Mouse (Mus musculus) heart, embryonic 16.5 days (tissue): ENCODE data around the gene Sptbn4. TPM values are rescaled to one million over a fixed set of nuclear protein-coding genes. Genes with fewer than 3 reads are reported as not detected.
A peak's percentile ranks its signal among the peaks of the same experiment; 100 is the strongest.

ENCODE experiments used
- ATAC-seq: fragments of 200-750 bp; cut with Nextera tagmentation; replicated peaks from 2 replicates; pipeline ENCODE4 v1.8.0; 2017; ENCODE audit warnings: moderate number of reproducible peaks; ENCODE audit not compliant: insufficient read depth, low FRiP score; ENCODE audit errors: extremely low read depth
- H3K27ac ChIP-seq: fragments of 300-500 bp; sonication (generic); 2 replicates; pipeline ENCODE4 v1.5.1; 2014; ENCODE audit warnings: mild to moderate bottlenecking, low read length, control low read depth, moderate library complexity
- H3K27me3 ChIP-seq: fragments of 300-500 bp; sonication (generic); 2 replicates; pipeline ENCODE4 v1.6.1; 2014; ENCODE audit warnings: low read length, mixed read lengths; ENCODE audit not compliant: control insufficient read depth, insufficient read depth
- H3K36me3 ChIP-seq: fragments of 300-500 bp; sonication (generic); 2 replicates; pipeline ENCODE4 v1.6.1; 2014; ENCODE audit not compliant: control insufficient read depth, insufficient read depth
- H3K4me1 ChIP-seq: fragments of 300-500 bp; sonication (generic); 2 replicates; pipeline ENCODE4 v1.6.1; 2014; ENCODE audit warnings: low read length, mixed read lengths; ENCODE audit not compliant: control insufficient read depth, insufficient read depth
- H3K4me2 ChIP-seq: fragments of 300-500 bp; sonication (generic); 2 replicates; pipeline ENCODE4 v1.6.1; 2014; ENCODE audit warnings: low read depth, mild to moderate bottlenecking, control low read depth, low read length
- H3K4me3 ChIP-seq: fragments of 300-500 bp; sonication (generic); 2 replicates; pipeline ENCODE4 v1.5.1; 2014; ENCODE audit warnings: mild to moderate bottlenecking, control low read depth, low read length
- H3K9ac ChIP-seq: fragments of 300-500 bp; sonication (generic); 2 replicates; pipeline ENCODE4 v1.6.1; 2014; ENCODE audit warnings: low read length, control low read depth
- H3K9me3 ChIP-seq: fragments of 300-500 bp; sonication (generic); replicated peaks from 2 replicates; pipeline ENCODE4 v1.6.1; 2016; ENCODE audit warnings: low read length; ENCODE audit not compliant: control insufficient read depth
- WGBS: fragments of 180-500 bp; shearing (Covaris S2); extraction: QIAGEN DNeasy Blood & Tissue Kit; methylation state at CpG from one replicate; pipeline ENCODE4 v1.1.7; 2014; 5-methylcytosine and 5-hydroxymethylcytosine counted together
- polyA plus RNA-seq: library from polyadenylated mRNA; unstranded; fragments of >200 nt; fragmentation: Nextera tagmentation; extraction: Ambion mirVana; gene quantifications from 2 replicates; pipeline ENCODE4 v1.2.1, GENCODE M21; 2015

The Sptbn4 gene
- polyA plus RNA-seq, 1 experiment from 2014 or later: 0.43 TPM

DNA sequence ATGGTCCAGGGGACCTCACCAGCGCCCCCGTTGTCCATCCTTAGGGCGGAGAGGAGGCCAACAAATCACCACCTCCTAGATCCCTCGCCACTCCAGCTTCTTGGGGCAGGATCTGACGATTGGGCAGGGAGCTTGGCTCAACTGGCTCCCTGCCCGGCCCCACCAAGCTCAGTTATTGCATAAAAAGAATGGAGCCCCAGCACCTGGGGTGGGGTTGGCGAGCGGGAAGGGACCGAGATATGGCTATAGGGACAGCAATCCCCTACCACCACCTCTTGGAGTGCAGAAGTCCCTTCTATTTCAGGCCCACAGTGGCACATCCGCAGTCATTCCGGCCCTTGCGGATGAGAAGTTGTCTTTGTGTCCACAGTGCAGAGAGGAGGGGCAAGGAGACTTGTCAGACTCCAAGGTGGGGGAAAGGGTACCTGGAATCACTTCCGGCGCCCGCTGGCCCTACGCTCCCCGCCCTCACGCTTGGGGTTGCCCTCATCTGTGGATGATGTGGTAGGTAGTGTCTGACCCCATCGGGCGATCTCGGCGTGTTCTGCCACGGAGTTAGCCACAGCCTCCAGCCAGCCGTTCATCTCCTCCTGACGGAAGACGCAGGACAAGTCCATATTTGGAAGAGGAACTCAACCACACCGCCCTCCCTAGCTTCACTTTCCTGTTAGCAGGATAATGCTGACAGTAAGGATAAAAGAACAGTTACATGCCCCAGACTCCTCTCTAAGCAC lies 90.5 kb downstream of the Sptbn4 start, which contains the start of gene Gm20479:
TSS of gene Gm20479 (minus strand) at position 559 of the 734 bp plus-strand sequence.
- H3K27ac ChIP-seq: peak within 1 kb of the TSS; percentile 75
- ATAC-seq: no peak
- 2% methylated on average over 27 of the region's 27 CpGs for WGBS
- H3K27me3 ChIP-seq: 0 out of 2 replicates have a peak, but pooled peaks cover under 1% of the 10 kb centered on the region
- H3K9ac ChIP-seq: peak within 1 kb of the TSS; percentile 68
- peak within 1 kb of the TSS; percentile 78 for H3K4me3 ChIP-seq
- H3K36me3 ChIP-seq: no peaks in the 10 kb centered on the region
- peaks cover 17% of the 10 kb centered on the region for H3K4me1 ChIP-seq
- peak within 1 kb of the TSS; percentile 91 for H3K4me2 ChIP-seq
- no peaks in the 10 kb centered on the region for H3K9me3 ChIP-seq

DNA sequence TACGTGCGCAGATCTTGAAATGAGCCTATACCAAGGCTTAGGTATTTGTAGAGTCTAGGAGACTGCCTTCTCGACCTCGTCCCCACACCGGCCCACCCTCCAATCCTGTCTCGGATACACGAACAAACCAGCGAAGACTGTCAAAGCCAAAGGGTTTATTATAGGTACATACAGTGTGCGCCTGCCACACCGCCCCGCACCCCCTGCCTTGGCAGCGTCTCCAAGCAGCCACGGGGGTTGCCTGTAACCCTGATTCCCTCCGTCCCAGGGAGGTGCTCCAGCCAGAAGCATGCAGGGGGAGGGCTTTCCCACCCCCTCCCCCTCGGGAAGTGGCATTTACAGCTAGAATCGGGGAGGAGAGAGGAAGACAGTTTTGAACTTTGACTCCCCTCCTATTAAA lies 91.2 kb downstream of the Sptbn4 start:
- ATAC-seq: peak; percentile 34
- Histone ChIP-seq H3K9ac (peak overlapping the region; percentile 68), H3K27ac (peak overlapping the region; percentile 75), H3K27me3 (no peaks in the 10 kb centered on the region), H3K4me1 (peaks cover 17% of the 10 kb centered on the region), H3K4me3 (peak overlapping the region; percentile 78), H3K4me2 (peak overlapping the region; percentile 91), H3K36me3 (no peaks in the 10 kb centered on the region), H3K9me3 (no peaks in the 10 kb centered on the region)
- under 1% methylated on average over 16 of the region's 16 CpGs for WGBS

DNA sequence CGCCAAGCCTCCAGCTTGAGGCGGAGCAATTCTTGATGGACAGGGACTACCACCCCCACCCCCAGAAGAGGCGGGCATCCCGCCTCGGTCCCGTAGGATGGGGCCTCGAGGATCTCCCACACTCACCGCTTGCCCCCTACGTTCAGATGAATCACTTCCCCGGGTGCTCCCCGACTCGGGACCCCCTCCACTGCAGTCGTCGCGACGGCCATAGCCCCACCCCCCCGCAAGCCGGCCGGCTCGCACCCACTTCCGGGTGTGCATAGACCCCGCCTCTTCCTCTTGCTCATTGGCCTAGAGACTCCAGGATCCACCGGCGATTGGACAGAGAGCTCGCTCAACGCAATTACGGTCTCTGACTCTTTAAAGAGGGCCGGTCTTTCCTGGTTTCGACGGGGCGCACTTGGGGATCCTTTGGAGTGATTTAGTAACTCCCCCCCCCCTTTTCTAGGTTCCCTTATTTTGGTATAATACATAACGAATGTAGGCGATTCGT lies 91.7 kb downstream of the Sptbn4 start, which contains the start of gene Shkbp1:
TSS of gene Shkbp1 (minus strand) at position 275 of the 496 bp plus-strand sequence.
- peak; percentile 92 for ATAC-seq
- WGBS: under 1% methylated on average over 34 of the region's 34 CpGs
- peaks cover 14% of the 10 kb centered on the region for H3K4me1 ChIP-seq
- H3K9ac ChIP-seq: peak within 1 kb of the TSS; percentile 72
- H3K4me2 ChIP-seq: peak within 1 kb of the TSS; percentile 91
- peak within 1 kb of the TSS; percentile 75 for H3K27ac ChIP-seq
- H3K36me3 ChIP-seq: no peaks in the 10 kb centered on the region; the same call in 1 of the 2 replicates
- peak within 1 kb of the TSS; percentile 78 for H3K4me3 ChIP-seq
- H3K9me3 ChIP-seq: no peaks in the 10 kb centered on the region
- H3K27me3 ChIP-seq: no peaks in the 10 kb centered on the region

DNA sequence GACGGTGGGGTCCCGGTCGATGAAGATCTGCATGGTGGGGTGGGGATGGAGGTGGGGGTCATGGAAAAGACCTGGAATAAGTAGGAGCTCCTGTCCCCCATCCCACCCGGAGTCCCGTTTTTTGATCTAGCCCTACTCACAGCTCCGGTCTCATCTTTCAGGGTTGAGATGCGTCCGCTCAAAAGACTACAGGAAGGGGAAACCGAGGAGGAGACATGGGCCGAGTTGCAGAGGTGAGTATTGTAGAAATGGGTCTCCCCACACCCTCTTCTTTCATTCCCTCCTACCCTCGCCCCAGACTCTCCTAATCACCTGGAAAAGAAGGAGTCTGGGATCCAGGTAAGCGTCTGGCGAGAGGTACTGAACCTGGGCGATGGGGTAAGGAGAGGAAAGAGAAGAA lies 92.2 kb downstream of the Sptbn4 start:
- H3K4me3 ChIP-seq: peak overlapping the region; percentile 78
- peak overlapping the region; percentile 72 for H3K9ac ChIP-seq
- ATAC-seq: no peak
- H3K36me3 ChIP-seq: peaks cover 4% of the 10 kb centered on the region; the same call in 1 of the 2 replicates
- WGBS: 8% methylated on average over 14 of the region's 14 CpGs
- H3K27ac ChIP-seq: no peak overlapping the region
- H3K27me3 ChIP-seq: no peaks in the 10 kb centered on the region
- H3K9me3 ChIP-seq: no peaks in the 10 kb centered on the region
- H3K4me2 ChIP-seq: peak overlapping the region; percentile 91
- peaks cover 14% of the 10 kb centered on the region for H3K4me1 ChIP-seq

DNA sequence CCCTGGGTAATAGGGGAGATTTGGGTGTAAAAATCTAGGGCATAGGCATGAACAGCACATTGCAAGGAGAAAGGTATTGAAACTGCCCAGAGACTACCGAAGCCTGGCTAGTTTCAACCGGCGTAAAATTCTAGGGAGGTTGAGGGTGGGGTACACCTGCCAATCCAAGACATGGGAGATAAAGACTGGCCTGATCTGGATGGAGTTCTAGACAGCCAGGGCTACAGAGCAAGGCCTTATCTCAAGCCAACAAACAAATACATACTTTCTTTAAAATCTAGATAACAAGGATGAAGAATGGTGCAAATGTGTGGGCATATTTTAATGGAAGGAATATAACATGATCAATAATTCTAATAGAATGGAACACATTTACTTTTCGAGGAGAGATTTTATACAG lies 92.7 kb downstream of the Sptbn4 start:
- H3K36me3 ChIP-seq: peaks cover 5% of the 10 kb centered on the region; the same call in 1 of the 2 replicates
- H3K4me3 ChIP-seq: peak overlapping the region; percentile 78; the same call in 1 of the 2 replicates
- H3K27me3 ChIP-seq: no peaks in the 10 kb centered on the region
- H3K9ac ChIP-seq: no peak overlapping the region
- peak overlapping the region; percentile 91 for H3K4me2 ChIP-seq
- H3K27ac ChIP-seq: no peak overlapping the region
- WGBS: 46% methylated on average over 4 of the region's 4 CpGs
- no peaks in the 10 kb centered on the region for H3K9me3 ChIP-seq
- no peak for ATAC-seq
- peaks cover 14% of the 10 kb centered on the region for H3K4me1 ChIP-seq

DNA sequence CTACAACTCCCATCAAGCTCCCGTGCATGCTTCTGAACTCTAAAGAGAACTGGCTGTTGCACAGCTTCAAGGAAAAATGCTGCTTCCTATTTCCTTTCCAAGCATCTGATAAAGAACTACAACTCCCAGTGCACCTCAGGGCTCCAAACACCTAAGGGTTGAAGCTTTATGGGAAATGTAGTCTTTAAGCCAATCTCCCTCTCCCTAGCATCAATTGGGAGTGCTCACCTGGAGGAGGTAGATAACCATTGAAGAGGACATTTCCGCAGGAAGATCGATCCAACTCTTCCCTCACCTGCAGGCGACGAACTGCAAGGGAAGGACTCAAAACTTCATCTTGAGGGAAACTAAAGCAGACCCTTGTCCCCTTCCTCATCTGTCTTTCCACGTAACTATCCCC lies 93.3 kb downstream of the Sptbn4 start:
- Histone ChIP-seq H3K4me2 (0 out of 2 replicates have a peak overlapping the region, but pooled peaks have one; percentile 14), H3K27ac (no peak overlapping the region), H3K9ac (no peak overlapping the region), H3K36me3 (peaks cover 5% of the 10 kb centered on the region; the same call in 1 of the 2 replicates), H3K4me1 (peaks cover 14% of the 10 kb centered on the region), H3K27me3 (no peaks in the 10 kb centered on the region), H3K4me3 (no peak overlapping the region), H3K9me3 (no peaks in the 10 kb centered on the region)
- ATAC-seq: no peak
- WGBS: 40% methylated on average over 6 of the region's 6 CpGs

DNA sequence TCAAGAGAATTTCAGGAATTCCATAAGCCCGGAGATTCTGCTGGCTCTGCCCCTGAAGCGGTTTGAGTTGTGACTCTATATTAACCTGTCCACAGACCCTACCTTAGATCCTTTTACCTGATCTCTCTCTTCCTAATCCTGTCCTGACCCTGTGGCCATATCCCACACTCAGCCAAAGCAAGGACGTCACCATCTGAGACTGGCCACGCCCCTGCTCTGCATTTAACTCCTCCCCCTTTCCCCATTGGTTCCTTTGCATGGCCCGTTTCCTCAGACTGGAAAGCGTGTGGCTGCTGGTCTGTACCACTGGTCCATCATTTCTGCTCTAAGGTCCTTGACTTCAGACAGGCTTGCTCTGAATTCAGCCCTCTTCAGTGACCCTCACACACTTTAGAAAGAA lies 102.0 kb downstream of the Sptbn4 start:
- Histone ChIP-seq H3K4me3 (no peak overlapping the region), H3K36me3 (peaks cover 14% of the 10 kb centered on the region), H3K4me2 (no peak overlapping the region), H3K27me3 (peaks cover 2% of the 10 kb centered on the region; the same call in 1 of the 2 replicates), H3K4me1 (no peaks in the 10 kb centered on the region), H3K9me3 (no peaks in the 10 kb centered on the region), H3K27ac (no peak overlapping the region), H3K9ac (no peak overlapping the region)
- 25% methylated on average over 6 of the region's 6 CpGs for WGBS
- no peak for ATAC-seq

DNA sequence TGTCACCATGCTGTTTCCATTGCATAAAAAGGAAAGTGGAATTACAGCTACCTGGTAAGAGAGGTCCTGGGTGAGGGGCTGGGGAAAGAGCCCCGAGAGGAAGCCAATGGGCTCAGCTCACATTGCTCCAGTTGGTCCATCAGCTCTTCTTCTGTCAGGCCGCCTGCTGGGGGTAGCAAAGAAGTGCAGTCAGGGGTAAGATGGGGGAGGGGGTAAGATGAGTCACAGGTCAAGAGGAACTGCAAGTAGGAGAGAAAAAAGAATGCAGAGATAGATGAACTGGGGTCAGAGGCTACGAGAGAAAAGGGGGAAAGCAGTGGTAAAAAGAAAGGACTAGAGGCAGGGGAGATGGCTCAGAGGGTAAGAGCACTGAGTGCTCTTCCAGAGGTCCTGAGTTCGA lies 104.9 kb downstream of the Sptbn4 start:
- no peak for ATAC-seq
- no peaks in the 10 kb centered on the region for H3K9me3 ChIP-seq
- no peak overlapping the region for H3K27ac ChIP-seq
- no peak overlapping the region for H3K4me2 ChIP-seq
- peaks cover 23% of the 10 kb centered on the region for H3K27me3 ChIP-seq
- H3K36me3 ChIP-seq: peaks cover 7% of the 10 kb centered on the region
- H3K4me1 ChIP-seq: peaks cover 1% of the 10 kb centered on the region; the same call in 1 of the 2 replicates
- H3K4me3 ChIP-seq: no peak overlapping the region
- no peak overlapping the region for H3K9ac ChIP-seq
- 52% methylated on average over 4 of the region's 4 CpGs for WGBS

DNA sequence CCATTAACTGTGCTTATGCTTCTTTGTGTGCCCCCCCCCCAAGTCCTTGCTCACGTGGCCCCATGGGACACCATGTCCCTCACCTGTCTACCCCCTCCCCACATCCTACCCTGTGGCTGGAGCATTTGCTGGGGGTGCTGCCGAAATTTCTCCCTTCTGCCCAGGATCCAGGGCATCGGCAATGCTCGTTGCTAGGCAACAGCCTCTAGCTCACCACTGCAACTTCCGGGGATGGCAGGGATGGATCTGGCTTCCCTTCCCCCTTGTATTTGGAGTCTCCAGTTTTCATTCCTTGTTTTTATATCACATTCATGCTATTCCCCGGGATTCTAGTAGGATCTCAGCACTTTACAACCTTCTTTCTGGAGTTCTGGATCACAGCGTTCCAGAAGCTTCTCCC lies 108.0 kb downstream of the Sptbn4 start:
- Histone ChIP-seq H3K9ac (no peak overlapping the region), H3K4me2 (no peak overlapping the region), H3K36me3 (peaks cover 6% of the 10 kb centered on the region), H3K9me3 (no peaks in the 10 kb centered on the region), H3K27me3 (peaks cover 52% of the 10 kb centered on the region), H3K4me1 (peaks cover 15% of the 10 kb centered on the region), H3K4me3 (no peak overlapping the region), H3K27ac (no peak overlapping the region)
- 39% methylated on average over 7 of the region's 7 CpGs for WGBS
- no peak for ATAC-seq
